Comparison of ENCODE assay signal across 28 mouse cellular contexts in the genomic region with DNA sequence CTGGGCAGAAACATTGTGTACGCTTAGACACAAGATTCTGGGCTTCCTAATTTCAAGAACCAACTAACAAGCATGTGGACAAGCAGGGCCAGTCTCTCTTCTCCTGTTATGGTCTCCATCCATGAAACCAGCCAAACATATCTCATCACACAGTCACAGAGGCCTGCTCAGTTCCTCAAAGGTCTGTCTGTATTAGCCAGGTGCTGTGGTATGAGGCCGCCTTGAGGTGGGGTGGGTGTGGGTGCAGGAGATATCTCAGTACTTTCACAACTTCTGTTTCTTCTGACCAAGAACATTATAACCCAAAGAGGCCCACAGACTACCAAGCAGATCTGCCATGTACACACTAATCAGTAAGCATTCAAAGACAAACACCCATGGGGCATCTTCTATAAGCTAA. TPM values are rescaled to one million over a fixed set of nuclear protein-coding genes. Genes with fewer than 3 reads are reported as not detected.
"Had no signal": no experiment of that assay in that cellular context is flagged by ENCODE, and none has a peak within 500 bp of the region (broad histone marks: within the 10 kb centered on the region; RNA-seq: fewer than 3 reads in every experiment).

No protein-coding gene starts in this region.

- H3K4me3 ChIP-seq: layer of hippocampus, adult 2 months; limb, embryonic 10.5 days; limb, embryonic 13.5 days; megakaryocyte, embryonic 14.5 days had no signal

- ATAC-seq: intestine, embryonic 16.5 days had no signal

- H3K4me2 ChIP-seq: limb, embryonic 13.5 days; lung, embryonic 14.5 days; midbrain, embryonic 11.5 days had no signal

- H3K27ac ChIP-seq: layer of hippocampus, adult 2 months; limb, embryonic 10.5 days; limb, embryonic 13.5 days had no signal

- DNase-seq: kidney, adult 18-20 months; kidney, adult 9 months; kidney, postnatal 25 days; layer of hippocampus, adult 9-11 months; lung, embryonic 14.5 days; lung, postnatal 10 days; lung, postnatal 36 days; midbrain, embryonic 14.5 days; thymus, adult 18-20 months; thymus, postnatal 36 days had no signal

- H3K36me3 ChIP-seq: limb, embryonic 10.5 days; limb, embryonic 13.5 days had no signal

- H3K4me1 ChIP-seq: limb, embryonic 10.5 days; limb, embryonic 13.5 days had no signal

- H3K27me3 ChIP-seq: limb, embryonic 13.5 days had no signal

- H3K9me3 ChIP-seq: limb, embryonic 10.5 days; limb, embryonic 13.5 days; megakaryocyte, embryonic 14.5 days had no signal

- H3K9ac ChIP-seq: limb, embryonic 13.5 days; lung, embryonic 14.5 days had no signal

RNA-seq across cellular contexts. Expression of a gene that starts 8.8 kb away (rescaled TPM):
- total RNA-seq: layer of hippocampus, adult 2 months; left cerebral cortex, adult 8-10 months; left cerebral cortex, postnatal 25 days; liver, adult 2 months; midbrain, postnatal 0 days had no signal
- polyA plus RNA-seq: intestine, embryonic 16.5 days; kidney, embryonic 16.5 days; large intestine, adult 2 months; limb, embryonic 10.5 days; limb, embryonic 13.5 days; liver, adult 2 months; lung, embryonic 14.5 days; midbrain, embryonic 11.5 days; midbrain, embryonic 14.5 days; midbrain, postnatal 0 days; neural tube, embryonic 11.5 days; neural tube, embryonic 14.5 days; small intestine, adult 2 months; spleen, adult 2 months; stomach, embryonic 16.5 days; urinary bladder, adult 2 months had no signal
